Mouse (Mus musculus) myocyte (in vitro differentiated cells): Measurements from ENCODE around the gene Uvrag.

Source experiments
- CEBPB ChIP-seq: IDR thresholded peaks from 2 replicates; pipeline ENCODE4 v1.6.1; 2011; ENCODE audit warnings: mild to moderate bottlenecking, moderate library complexity; ENCODE audit not compliant: poor library complexity, insufficient read depth, severe bottlenecking
- MAX ChIP-seq: IDR thresholded peaks from one replicate; pipeline ENCODE4 v1.6.1; 2011; ENCODE audit warnings: low read depth, mild to moderate bottlenecking, control low read depth
- MYOD1 ChIP-seq, 3 experiments: IDR thresholded peaks; one replicate each; pipeline ENCODE4 v1.6.1; 2011; ENCODE audit warnings: control low read depth in 2 of 3, low read depth in 2 of 3, mild to moderate bottlenecking in 2 of 3, moderate library complexity in 1 of 3; ENCODE audit not compliant: insufficient read length in 2 of 3, control insufficient read depth in 1 of 3
- MYOG ChIP-seq, 3 experiments: IDR thresholded peaks; one replicate each; pipeline ENCODE4 v1.6.1; 2011; ENCODE audit warnings: control low read depth in 2 of 3, low read depth in 2 of 3, mild to moderate bottlenecking in 2 of 3; ENCODE audit not compliant: insufficient read length in 2 of 3, control insufficient read depth in 1 of 3, insufficient read depth in 1 of 3
- POLR2A ChIP-seq: IDR thresholded peaks from one replicate; pipeline ENCODE4 v1.6.1; 2011; ENCODE audit warnings: low read depth, mild to moderate bottlenecking, control low read depth, moderate library complexity; ENCODE audit not compliant: insufficient read length
- POLR2AphosphoS2 ChIP-seq: IDR thresholded peaks from one replicate; pipeline ENCODE4 v1.6.1; 2011; ENCODE audit warnings: low read depth, control low read depth; ENCODE audit not compliant: insufficient read length
- REST ChIP-seq: IDR thresholded peaks from one replicate; pipeline ENCODE4 v1.6.1; 2011; ENCODE audit warnings: mild to moderate bottlenecking, control low read depth, moderate library complexity; ENCODE audit not compliant: insufficient read depth, insufficient read length
- SRF ChIP-seq: IDR thresholded peaks from one replicate; pipeline ENCODE4 v1.6.1; 2011; ENCODE audit warnings: low read depth; ENCODE audit not compliant: control insufficient read depth, insufficient read length
- TCF12 ChIP-seq: IDR thresholded peaks from one replicate; pipeline ENCODE4 v1.6.1; 2011; ENCODE audit warnings: mild to moderate bottlenecking, control low read depth; ENCODE audit not compliant: poor library complexity, insufficient read depth, severe bottlenecking
- USF1 ChIP-seq: IDR thresholded peaks from one replicate; pipeline ENCODE4 v1.6.1; 2011; ENCODE audit warnings: low read depth, mild to moderate bottlenecking, control low read depth, moderate library complexity

DNA sequence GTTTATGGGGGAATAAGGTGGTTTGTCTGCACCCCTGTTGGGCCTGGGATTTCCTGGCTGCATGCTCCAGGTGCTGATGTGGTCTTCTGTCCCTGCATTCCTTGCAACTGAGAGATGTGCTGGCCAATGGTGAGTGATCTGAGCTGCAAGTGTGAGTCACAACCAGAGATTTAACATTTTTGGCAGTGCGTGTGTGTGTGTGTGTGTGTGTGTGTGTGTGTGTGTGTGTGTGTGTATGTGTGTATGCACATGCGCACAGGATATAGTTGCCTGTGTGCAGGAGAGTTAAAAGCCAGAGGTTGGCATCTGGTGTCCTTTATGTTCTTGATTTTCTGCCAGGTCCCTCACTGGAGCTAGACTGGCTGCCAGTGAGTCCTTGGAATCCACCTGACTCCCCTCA lies 261.8 kb downstream of the Uvrag start:
- TF ChIP-seq USF1: no peak
- no peak for TF ChIP-seq POLR2A
- no peak for TF ChIP-seq TCF12
- TF ChIP-seq REST: no peak
- no peak for TF ChIP-seq SRF
- TF ChIP-seq MYOD1 (IDR thresholded peaks at IDR 0.05; ENCODE audit: control insufficient read depth in 1 of 3, insufficient read length in 2 of 3, low read depth in 2 of 3): no peak
- no peak for TF ChIP-seq POLR2AphosphoS2
- TF ChIP-seq MAX: no peak
- no peak for TF ChIP-seq CEBPB
- TF ChIP-seq MYOG (IDR thresholded peaks at IDR 0.05; ENCODE audit: control insufficient read depth in 1 of 3, insufficient read depth in 1 of 3, insufficient read length in 2 of 3, low read depth in 2 of 3): no peak
